Mouse (Mus musculus): ENCODE data around the gene Slc7a6. TPM values are rescaled to one million over a fixed set of nuclear protein-coding genes. Genes with fewer than 3 reads are reported as not detected.
"Not testable (repeated sequence)": the region's sequence is repeated elsewhere in the genome, so short reads cannot be mapped to it uniquely, and the experiment has no call there.

Slc7a6 gene
- polyA plus RNA-seq, 1 experiment, result 22.6 TPM

DNA sequence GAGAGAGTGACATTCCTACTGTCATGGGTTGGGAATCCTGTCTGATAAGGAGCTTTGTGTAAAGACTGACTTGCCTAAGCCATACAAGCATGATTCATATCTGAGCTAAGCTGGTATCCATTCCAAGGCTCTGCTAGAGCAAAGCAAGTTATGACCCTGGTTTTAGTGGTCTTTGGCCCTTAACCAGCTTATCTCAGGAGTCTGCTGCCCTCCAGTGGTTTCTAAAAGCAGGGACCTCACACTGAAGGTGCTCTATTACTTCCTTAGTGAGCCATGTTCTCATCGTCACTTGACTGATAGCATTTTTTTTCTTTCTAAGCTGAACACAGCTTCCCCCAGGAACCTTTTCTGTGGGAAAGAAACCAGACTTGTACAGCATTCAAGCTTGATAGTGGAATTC lies 30.1 kb downstream of the Slc7a6 start:
- 14% methylated on average over 1 of the region's 1 CpGs for WGBS

DNA sequence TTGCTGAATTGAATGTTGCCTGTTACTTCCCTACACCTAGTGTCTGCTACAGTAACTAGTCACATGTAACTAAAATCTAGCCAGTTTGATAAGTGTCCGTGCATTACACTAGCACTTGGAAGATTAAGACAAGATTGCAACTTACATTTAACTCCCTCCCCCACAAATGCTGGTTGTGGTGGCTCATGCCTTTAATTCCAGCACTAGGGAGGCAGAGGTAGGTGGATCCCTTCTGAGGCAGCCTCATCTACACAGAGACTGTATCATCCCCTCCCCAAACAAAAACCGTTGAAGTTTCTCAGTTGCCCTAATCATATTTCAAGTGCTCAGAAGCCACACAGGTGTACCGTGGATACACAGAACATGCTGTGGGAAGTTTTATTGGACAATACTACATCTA lies 30.9 kb downstream of the Slc7a6 start:
- H3K27me3 ChIP-seq (ENCODE audit: control insufficient read depth, insufficient read depth, low read length); H3K4me1 ChIP-seq (ENCODE audit: control insufficient read depth, insufficient read depth, insufficient read length); H3K27ac ChIP-seq (ENCODE audit: insufficient read depth, low read length); DNase-seq (ENCODE audit: low read depth in 1 of 2, low spot score in 2 of 2); H3K4me3 ChIP-seq (ENCODE audit: extremely low read depth, insufficient read depth, insufficient read length): not testable (repeated sequence)
- H3K36me3 ChIP-seq (ENCODE audit: control insufficient read depth, insufficient read depth, low read length), result peaks cover 38% of the 10 kb centered on the region
- WGBS, result 90% methylated on average over 3 of the region's 3 CpGs

More for the DNA sequence above, 30.1 kb downstream of the Slc7a6 start:
- peak; percentile 28 to 30 for DNase-seq (ENCODE audit: low read depth in 1 of 2, low spot score in 2 of 2)
- no peak for TF ChIP-seq CTCF (IDR thresholded peaks at IDR 0.05; ENCODE audit: extremely low read depth, insufficient read depth, insufficient read length, insufficient replicate concordance)
- no peak for TF ChIP-seq POLR2A (IDR thresholded peaks at IDR 0.05; ENCODE audit: low read depth, low read length)
- Histone ChIP-seq H3K4me1 (ENCODE audit: control insufficient read depth, insufficient read depth, insufficient read length) (no peaks in the 10 kb centered on the region), H3K27ac (ENCODE audit: insufficient read depth, low read length) (no peak overlapping the region), H3K4me3 (ENCODE audit: extremely low read depth, insufficient read depth, insufficient read length) (no peak overlapping the region), H3K27me3 (ENCODE audit: control insufficient read depth, insufficient read depth, low read length) (no peaks in the 10 kb centered on the region), H3K36me3 (ENCODE audit: control insufficient read depth, insufficient read depth, low read length) (peaks cover 35% of the 10 kb centered on the region)

DNA sequence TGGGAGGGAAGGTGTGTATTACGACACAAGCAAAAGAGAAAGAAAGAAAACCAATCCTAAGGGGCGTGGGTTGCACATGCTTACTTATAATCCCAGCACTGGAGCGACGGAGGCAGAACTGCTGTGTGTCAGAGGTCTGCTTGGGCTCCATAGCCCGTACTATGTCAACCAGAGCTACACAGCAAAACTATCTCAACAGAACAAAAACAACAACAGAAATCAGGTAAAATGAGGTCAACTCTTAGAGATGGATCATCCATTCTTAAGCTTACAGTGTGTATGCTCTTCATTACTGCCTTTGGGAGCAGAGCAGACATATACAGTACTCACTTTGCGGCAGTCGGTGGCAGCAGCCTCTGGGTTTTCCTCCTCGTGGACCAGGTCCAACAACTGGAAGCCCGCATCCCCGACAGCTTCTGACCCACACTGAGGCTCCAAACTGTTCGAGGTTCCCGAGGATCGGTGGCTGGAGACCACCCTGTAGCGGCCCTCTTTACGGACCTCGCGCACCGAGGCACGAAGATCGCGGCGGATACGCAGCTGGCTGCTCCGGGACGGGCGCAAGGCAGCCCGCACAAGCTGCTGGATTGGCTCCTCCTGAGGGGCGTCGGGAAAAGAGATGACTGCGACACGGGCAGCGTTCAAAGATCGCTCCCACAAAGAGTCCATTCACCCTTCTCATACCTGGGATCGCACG lies 41.5 kb downstream of the Slc7a6 start:
- no peak for TF ChIP-seq POLR2A (IDR thresholded peaks at IDR 0.05; ENCODE audit: low read depth, low read length)
- TF ChIP-seq CTCF (IDR thresholded peaks at IDR 0.05; ENCODE audit: extremely low read depth, insufficient read depth, insufficient read length, insufficient replicate concordance), result no peak
- H3K36me3 ChIP-seq (ENCODE audit: control insufficient read depth, insufficient read depth, low read length), result peaks cover 9% of the 10 kb centered on the region; the same call in 1 of the 2 replicates
- H3K4me1 ChIP-seq (ENCODE audit: control insufficient read depth, insufficient read depth, insufficient read length), result no peaks in the 10 kb centered on the region; the same call in 1 of the 2 replicates
- no peak for DNase-seq (ENCODE audit: low read depth in 1 of 2, low spot score in 2 of 2)
- no peaks in the 10 kb centered on the region for H3K27me3 ChIP-seq (ENCODE audit: control insufficient read depth, insufficient read depth, low read length)
- peak overlapping the region; percentile 91 for H3K4me3 ChIP-seq (ENCODE audit: extremely low read depth, insufficient read depth, insufficient read length)
- WGBS, result 1% methylated on average over 35 of the region's 35 CpGs
- peak overlapping the region; percentile 79 for H3K27ac ChIP-seq (ENCODE audit: insufficient read depth, low read length)

DNA sequence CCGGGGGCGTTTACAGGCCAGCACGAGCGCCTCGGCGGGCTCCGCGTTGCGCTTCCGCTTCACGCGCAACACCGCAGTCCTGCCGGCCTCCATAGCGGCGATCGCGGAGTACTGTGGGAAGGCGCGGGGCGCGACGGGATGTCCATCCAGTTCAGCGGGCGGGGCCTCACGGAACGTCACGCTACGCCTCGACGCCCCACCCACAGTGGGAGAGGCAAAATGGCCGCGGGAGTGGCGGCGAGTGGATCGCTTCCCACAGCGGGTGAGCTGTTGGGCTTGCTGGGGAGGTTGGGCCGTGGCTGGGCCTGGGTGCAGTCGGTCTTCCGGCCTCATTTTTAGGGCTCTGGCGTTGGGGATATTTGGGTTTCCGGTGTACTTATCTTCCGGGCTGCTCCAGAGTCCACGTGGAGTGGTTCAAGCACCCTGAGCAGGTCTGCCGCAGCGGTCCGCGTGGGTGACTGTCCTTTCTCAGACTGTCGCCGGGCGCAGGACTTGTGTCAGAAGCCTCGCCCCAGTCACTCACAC lies 42.2 kb downstream of the Slc7a6 start, which contains the start of the genes Slc7a6os and Prmt7:
Gene Slc7a6os (minus strand): TSS at position 115 of the 525 bp plus-strand sequence.
Gene Prmt7 (plus strand): TSS at position 116 of the 525 bp plus-strand sequence.
- peak within 1 kb of the TSS; percentile 91 for H3K4me3 ChIP-seq (ENCODE audit: extremely low read depth, insufficient read depth, insufficient read length)
- peak; percentile 75 to 93 for DNase-seq (ENCODE audit: low read depth in 1 of 2, low spot score in 2 of 2)
- H3K27me3 ChIP-seq (ENCODE audit: control insufficient read depth, insufficient read depth, low read length), result no peaks in the 10 kb centered on the region
- H3K27ac ChIP-seq (ENCODE audit: insufficient read depth, low read length), result peak within 1 kb of the TSS; percentile 79
- no peaks in the 10 kb centered on the region; the same call in 1 of the 2 replicates for H3K4me1 ChIP-seq (ENCODE audit: control insufficient read depth, insufficient read depth, insufficient read length)
- H3K36me3 ChIP-seq (ENCODE audit: control insufficient read depth, insufficient read depth, low read length), result peaks cover 8% of the 10 kb centered on the region; the same call in 1 of the 2 replicates
- TF ChIP-seq POLR2A (IDR thresholded peaks at IDR 0.05; ENCODE audit: low read depth, low read length) (no peak; the same call in none of the 2 replicates), CTCF (IDR thresholded peaks at IDR 0.05; ENCODE audit: extremely low read depth, insufficient read depth, insufficient read length, insufficient replicate concordance) (no peak)
- under 1% methylated on average over 52 of the region's 52 CpGs for WGBS

DNA sequence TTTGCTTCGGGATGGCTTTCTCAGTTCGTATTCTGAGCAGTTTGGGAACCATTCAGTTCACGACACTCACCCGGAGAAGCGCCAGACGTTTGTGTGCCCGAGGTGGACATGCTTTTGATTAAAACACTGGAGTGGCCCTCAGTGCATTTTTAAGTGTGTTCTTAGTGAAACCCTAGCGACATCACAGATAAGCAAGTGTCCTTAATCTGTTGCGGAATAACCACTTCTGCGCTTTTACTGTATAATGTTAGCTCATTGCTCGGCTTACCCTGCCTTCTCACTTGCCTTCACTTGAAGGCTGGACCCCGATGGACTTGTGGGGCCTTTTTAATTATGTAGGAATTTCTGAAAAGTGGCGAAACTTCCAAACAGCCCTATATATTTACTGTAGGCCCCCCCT lies 42.8 kb downstream of the Slc7a6 start:
- H3K27me3 ChIP-seq (ENCODE audit: control insufficient read depth, insufficient read depth, low read length), result no peaks in the 10 kb centered on the region

DNA sequence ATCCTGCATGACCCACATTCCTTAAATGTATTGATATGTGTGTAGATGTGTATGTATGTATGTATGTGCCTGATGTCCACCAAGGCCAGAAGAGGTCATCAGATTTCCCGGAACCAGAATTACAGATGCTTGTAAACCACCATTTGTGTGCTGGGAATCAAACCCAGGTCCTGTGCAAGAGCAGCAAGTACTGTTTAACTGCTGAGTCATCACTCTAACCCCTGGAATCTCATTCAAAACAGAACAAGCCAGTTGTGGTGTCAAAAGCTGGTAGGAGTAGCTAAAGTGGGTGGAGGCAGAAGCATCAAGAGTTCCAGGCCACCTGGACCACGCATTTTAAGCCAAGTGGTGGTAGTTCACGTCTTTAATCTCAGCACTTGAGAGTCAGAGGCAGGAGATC lies 45.3 kb downstream of the Slc7a6 start:
- WGBS, result 95% methylated on average over 3 of the region's 3 CpGs

More for the DNA sequence above, 42.8 kb downstream of the Slc7a6 start:
- WGBS, result 5% methylated on average over 13 of the region's 13 CpGs
- DNase-seq (ENCODE audit: low read depth in 1 of 2, low spot score in 2 of 2), result no peak
- peaks cover 8% of the 10 kb centered on the region; the same call in 1 of the 2 replicates for H3K36me3 ChIP-seq (ENCODE audit: control insufficient read depth, insufficient read depth, low read length)
- TF ChIP-seq CTCF (IDR thresholded peaks at IDR 0.05; ENCODE audit: extremely low read depth, insufficient read depth, insufficient read length, insufficient replicate concordance), result no peak
- no peak for TF ChIP-seq POLR2A (IDR thresholded peaks at IDR 0.05; ENCODE audit: low read depth, low read length)
- peak overlapping the region; percentile 53; the same call in 1 of the 2 replicates for H3K27ac ChIP-seq (ENCODE audit: insufficient read depth, low read length)
- peak overlapping the region; percentile 91 for H3K4me3 ChIP-seq (ENCODE audit: extremely low read depth, insufficient read depth, insufficient read length)
- no peaks in the 10 kb centered on the region; the same call in 1 of the 2 replicates for H3K4me1 ChIP-seq (ENCODE audit: control insufficient read depth, insufficient read depth, insufficient read length)

DNA sequence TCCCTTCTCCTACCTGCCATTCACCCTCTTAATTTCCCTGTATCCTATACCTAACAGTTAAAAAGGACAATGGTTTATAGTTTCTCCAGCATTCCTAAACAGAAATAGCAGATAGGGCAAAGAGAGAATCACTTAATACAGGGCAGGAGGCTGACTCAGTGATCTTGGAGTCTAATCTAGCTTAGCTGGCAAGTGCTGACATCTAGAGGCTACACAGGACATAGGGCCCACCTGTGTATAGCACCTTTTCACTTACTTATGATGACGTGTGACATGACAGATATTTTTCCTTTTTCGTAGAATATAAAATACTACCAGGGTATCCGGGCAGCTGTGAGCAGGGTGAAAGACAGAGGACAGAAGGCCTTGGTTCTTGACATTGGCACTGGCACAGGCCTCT lies 51.0 kb downstream of the Slc7a6 start:
- H3K36me3 ChIP-seq (ENCODE audit: control insufficient read depth, insufficient read depth, low read length), result peaks cover 15% of the 10 kb centered on the region

More for the DNA sequence above, 45.3 kb downstream of the Slc7a6 start:
- TF ChIP-seq POLR2A (IDR thresholded peaks at IDR 0.05; ENCODE audit: low read depth, low read length), result no peak
- Histone ChIP-seq H3K27ac (ENCODE audit: insufficient read depth, low read length) (no peak overlapping the region), H3K4me1 (ENCODE audit: control insufficient read depth, insufficient read depth, insufficient read length) (no peaks in the 10 kb centered on the region; the same call in 1 of the 2 replicates), H3K27me3 (ENCODE audit: control insufficient read depth, insufficient read depth, low read length) (no peaks in the 10 kb centered on the region), H3K4me3 (ENCODE audit: extremely low read depth, insufficient read depth, insufficient read length) (no peak overlapping the region), H3K36me3 (ENCODE audit: control insufficient read depth, insufficient read depth, low read length) (peaks cover 10% of the 10 kb centered on the region)
- no peak for DNase-seq (ENCODE audit: low read depth in 1 of 2, low spot score in 2 of 2)

More for the DNA sequence above, 51.0 kb downstream of the Slc7a6 start:
- TF ChIP-seq CTCF (IDR thresholded peaks at IDR 0.05; ENCODE audit: extremely low read depth, insufficient read depth, insufficient read length, insufficient replicate concordance) (no peak), POLR2A (IDR thresholded peaks at IDR 0.05; ENCODE audit: low read depth, low read length) (no peak)
- H3K27ac ChIP-seq (ENCODE audit: insufficient read depth, low read length), result no peak overlapping the region
- no peak for DNase-seq (ENCODE audit: low read depth in 1 of 2, low spot score in 2 of 2)
- no peaks in the 10 kb centered on the region for H3K4me1 ChIP-seq (ENCODE audit: control insufficient read depth, insufficient read depth, insufficient read length)
- WGBS, result 93% methylated on average over 3 of the region's 3 CpGs
- no peak overlapping the region for H3K4me3 ChIP-seq (ENCODE audit: extremely low read depth, insufficient read depth, insufficient read length)
- H3K27me3 ChIP-seq (ENCODE audit: control insufficient read depth, insufficient read depth, low read length), result no peaks in the 10 kb centered on the region
